Mouse (Mus musculus): ENCODE data around the gene Asap3. TPM values are rescaled to one million over a fixed set of nuclear protein-coding genes. Genes with fewer than 3 reads are reported as not detected.

The Asap3 gene
- 2.6 and 4.8 TPM in 2 replicates for polyA plus RNA-seq (2015; fragmentation: Nextera tagmentation; extraction: Ambion mirVana)

DNA sequence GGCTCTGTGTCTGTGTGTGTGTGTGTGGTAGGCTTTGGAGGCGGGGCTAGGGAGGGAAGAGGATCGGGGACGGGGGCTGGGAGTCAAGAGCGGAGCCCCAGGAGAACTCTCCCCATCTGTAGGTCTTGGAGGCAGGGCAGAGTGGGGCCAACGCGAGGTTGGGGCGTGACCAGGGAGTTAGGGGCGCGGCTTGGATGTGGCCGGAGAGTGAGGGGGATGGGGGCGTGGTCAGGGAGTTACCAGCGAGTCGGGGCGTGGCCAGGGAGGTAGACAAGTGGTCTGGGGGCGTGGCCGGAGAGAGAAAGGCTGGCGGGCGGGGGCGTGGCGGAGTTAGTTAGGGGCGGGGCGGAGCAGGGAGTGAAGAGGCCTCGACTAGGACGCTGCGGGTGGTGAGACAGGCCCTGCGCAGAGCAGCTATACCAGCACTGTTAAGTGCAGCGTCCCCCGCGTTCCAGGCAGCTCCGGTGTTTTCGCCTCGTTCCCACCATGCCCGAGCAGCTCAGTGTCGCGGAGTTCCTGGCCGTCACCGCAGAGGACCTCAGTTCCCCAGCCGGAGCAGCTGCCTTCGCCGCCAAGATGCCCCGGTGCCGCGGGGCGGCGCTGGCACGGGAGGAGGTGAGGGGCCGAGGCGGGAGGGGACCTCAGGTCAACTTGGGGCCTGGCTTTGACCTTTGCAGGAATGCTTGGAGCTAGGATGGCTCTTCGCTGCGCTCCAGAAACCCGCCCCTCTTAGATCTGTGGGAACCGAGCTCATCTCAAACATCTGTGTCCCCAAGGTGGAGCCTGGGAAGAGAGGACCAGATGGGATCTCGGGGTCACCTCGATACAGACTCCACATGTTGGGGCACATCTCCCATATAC is at the start of gene Asap3:
TSS of gene Asap3 (plus strand) at position 333 of the 861 bp plus-strand sequence.
- 0 out of 2 replicates have a peak, but pooled peaks cover 3% of the 10 kb centered on the region for H3K27me3 ChIP-seq
- H3K4me3 ChIP-seq: peak within 1 kb of the TSS; percentile 61
- ATAC-seq (replicated peaks; ENCODE audit: insufficient number of reproducible peaks, insufficient read depth, low FRiP score, low read depth): peak; percentile 90
- peak within 1 kb of the TSS; percentile 43 for H3K27ac ChIP-seq
- H3K36me3 ChIP-seq: no peaks in the 10 kb centered on the region
- peak within 1 kb of the TSS; percentile 69 for H3K9ac ChIP-seq
- no peaks in the 10 kb centered on the region for H3K9me3 ChIP-seq (replicated peaks)
- peak within 1 kb of the TSS; percentile 96 for H3K4me2 ChIP-seq
- WGBS: under 1% methylated on average over 54 of the region's 54 CpGs
- peaks cover 15% of the 10 kb centered on the region for H3K4me1 ChIP-seq (replicated peaks)

DNA sequence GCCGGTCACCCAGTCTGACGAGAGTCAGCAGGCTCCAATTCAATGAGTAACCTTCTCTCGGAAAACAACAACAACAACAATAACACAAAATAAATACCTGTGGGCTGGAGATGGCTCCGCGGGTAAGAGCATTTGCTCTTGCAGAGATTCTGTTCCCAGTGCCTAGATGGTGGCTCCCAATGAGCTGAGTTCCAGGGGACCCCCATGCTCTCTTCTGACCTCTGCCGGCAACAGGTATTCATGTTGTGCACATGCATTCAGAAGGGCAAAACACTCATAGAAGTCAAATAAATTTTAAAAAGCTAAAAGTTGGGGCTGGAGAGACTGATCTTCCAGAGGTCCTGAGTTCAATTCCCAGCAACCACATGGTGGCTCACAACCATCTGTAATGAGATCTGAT is 47.7 kb upstream of the Asap3 start:
- H3K9ac ChIP-seq: no peak overlapping the region
- no peak overlapping the region for H3K4me3 ChIP-seq
- H3K27ac ChIP-seq: no peak overlapping the region
- 78% methylated on average over 6 of the region's 6 CpGs for WGBS
- no peaks in the 10 kb centered on the region for H3K9me3 ChIP-seq (replicated peaks)
- no peaks in the 10 kb centered on the region for H3K36me3 ChIP-seq
- H3K4me2 ChIP-seq: no peak overlapping the region
- H3K27me3 ChIP-seq: no peaks in the 10 kb centered on the region
- ATAC-seq (replicated peaks; ENCODE audit: insufficient number of reproducible peaks, insufficient read depth, low FRiP score, low read depth): no peak
- H3K4me1 ChIP-seq (replicated peaks): peaks cover 8% of the 10 kb centered on the region

DNA sequence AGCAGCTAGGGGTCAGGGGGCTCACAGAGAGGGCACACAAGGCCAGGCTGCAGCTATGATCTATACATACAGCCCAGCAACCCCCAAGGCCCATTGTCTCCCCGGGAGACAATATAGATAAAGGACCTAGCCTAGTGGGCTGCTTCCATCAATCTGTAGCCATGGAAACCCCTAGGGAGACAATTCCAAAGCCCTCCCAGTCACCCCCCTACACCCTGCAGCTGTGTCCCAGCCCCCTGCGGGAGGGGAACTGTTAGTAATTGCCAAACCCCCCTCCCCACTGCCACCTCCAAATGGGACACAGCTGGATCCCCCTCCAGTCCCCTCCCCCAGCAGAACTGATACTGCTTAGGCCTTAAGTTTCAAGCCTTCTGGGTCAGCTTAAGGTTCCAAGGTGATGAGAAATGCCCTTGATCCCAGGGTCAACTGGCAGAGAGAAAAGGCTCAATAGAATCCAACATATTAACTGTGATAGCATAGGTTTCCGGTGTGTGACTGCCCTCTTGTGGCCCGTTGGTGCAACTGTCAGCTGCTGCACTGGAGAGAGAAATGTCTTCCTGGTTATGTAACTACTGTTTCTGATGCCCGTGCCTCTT is 46.3 kb upstream of the Asap3 start:
- no peaks in the 10 kb centered on the region for H3K27me3 ChIP-seq
- H3K4me2 ChIP-seq: no peak overlapping the region
- no peaks in the 10 kb centered on the region for H3K36me3 ChIP-seq
- no peaks in the 10 kb centered on the region for H3K9me3 ChIP-seq (replicated peaks)
- no peak overlapping the region for H3K9ac ChIP-seq
- no peak overlapping the region for H3K27ac ChIP-seq
- H3K4me3 ChIP-seq: no peak overlapping the region
- H3K4me1 ChIP-seq (replicated peaks): peaks cover 11% of the 10 kb centered on the region
- WGBS: 15% methylated on average over 5 of the region's 5 CpGs
- ATAC-seq (replicated peaks; ENCODE audit: insufficient number of reproducible peaks, insufficient read depth, low FRiP score, low read depth): peak; percentile 34; the same call in 1 of the 2 replicates

DNA sequence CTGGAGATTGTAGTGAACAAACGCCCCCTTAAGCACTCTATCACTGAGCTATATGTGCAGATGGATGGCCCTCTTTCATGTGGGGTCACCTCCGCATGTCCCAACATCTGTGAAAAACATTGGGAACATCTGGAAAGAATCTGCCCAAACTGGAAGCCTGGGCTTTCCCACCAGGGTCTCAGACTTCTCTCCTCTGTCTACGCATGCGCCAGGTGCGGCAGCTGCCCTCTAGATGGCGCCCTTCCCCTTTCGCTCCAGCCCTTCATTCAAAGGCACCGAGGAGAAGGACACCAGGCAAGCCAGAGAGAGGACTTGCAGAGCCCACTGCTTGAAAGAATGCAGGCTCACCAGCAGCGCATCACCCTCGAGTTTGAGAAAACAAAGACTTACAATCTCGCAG is 42.7 kb upstream of the Asap3 start:
- ATAC-seq (replicated peaks; ENCODE audit: insufficient number of reproducible peaks, insufficient read depth, low FRiP score, low read depth): peak; percentile 70
- peaks cover 11% of the 10 kb centered on the region for H3K4me1 ChIP-seq (replicated peaks)
- H3K9me3 ChIP-seq (replicated peaks): no peaks in the 10 kb centered on the region
- no peaks in the 10 kb centered on the region for H3K27me3 ChIP-seq
- no peaks in the 10 kb centered on the region for H3K36me3 ChIP-seq
- no peak overlapping the region for H3K9ac ChIP-seq
- H3K4me2 ChIP-seq: no peak overlapping the region
- no peak overlapping the region for H3K4me3 ChIP-seq
- 2% methylated on average over 11 of the region's 11 CpGs for WGBS
- no peak overlapping the region for H3K27ac ChIP-seq

DNA sequence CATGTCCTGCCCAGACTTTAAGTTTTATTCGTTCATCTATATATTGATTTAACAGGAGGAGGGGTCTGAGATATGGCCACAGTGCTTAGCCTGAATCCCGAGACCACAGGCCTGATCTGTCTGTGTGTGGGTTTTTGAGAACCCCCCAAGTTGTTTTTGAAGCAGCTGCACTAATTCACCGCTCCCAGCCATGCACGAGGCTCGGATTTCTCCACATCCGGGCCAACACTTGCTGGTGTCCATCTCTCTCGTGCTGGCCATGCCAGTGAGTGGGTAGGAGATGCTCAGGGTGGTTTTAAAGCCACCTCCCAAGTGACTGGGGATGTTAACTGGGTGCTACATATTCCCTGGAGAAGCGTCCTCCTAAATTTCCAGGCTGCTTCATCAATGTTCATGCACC is 41.2 kb upstream of the Asap3 start:
- H3K4me1 ChIP-seq (replicated peaks): peaks cover 6% of the 10 kb centered on the region
- H3K4me2 ChIP-seq: no peak overlapping the region
- H3K9me3 ChIP-seq (replicated peaks): no peaks in the 10 kb centered on the region
- H3K27me3 ChIP-seq: no peaks in the 10 kb centered on the region
- no peaks in the 10 kb centered on the region for H3K36me3 ChIP-seq
- no peak overlapping the region for H3K27ac ChIP-seq
- ATAC-seq (replicated peaks; ENCODE audit: insufficient number of reproducible peaks, insufficient read depth, low FRiP score, low read depth): no peak
- H3K9ac ChIP-seq: no peak overlapping the region
- WGBS: 83% methylated on average over 8 of the region's 8 CpGs
- no peak overlapping the region for H3K4me3 ChIP-seq

DNA sequence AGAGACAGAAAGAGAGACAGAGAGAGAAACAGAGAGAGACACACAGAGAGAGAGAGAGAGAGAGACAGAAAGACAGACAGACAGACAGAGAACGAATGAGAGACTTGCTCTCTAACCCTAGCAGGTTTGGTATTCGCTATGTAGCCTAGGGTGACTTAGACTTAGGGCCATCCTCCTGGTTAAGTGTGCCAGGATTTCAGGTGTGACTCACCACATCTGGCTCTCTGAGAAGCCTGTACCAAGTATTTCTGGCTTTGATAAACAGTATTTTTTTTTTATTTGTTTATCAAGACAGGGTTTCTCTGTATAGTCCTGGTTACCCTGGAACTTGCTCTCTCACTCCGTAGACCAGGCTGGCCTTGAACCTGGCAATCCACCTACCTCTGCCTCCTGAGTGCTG is 38.5 kb upstream of the Asap3 start:
- H3K9me3 ChIP-seq (replicated peaks): no peaks in the 10 kb centered on the region
- WGBS: 75% methylated on average over 3 of the region's 3 CpGs
- ATAC-seq (replicated peaks; ENCODE audit: insufficient number of reproducible peaks, insufficient read depth, low FRiP score, low read depth): no peak
- peaks cover 9% of the 10 kb centered on the region for H3K4me1 ChIP-seq (replicated peaks)
- no peak overlapping the region for H3K9ac ChIP-seq
- H3K4me3 ChIP-seq: no peak overlapping the region
- no peak overlapping the region for H3K27ac ChIP-seq
- no peak overlapping the region for H3K4me2 ChIP-seq
- no peaks in the 10 kb centered on the region for H3K36me3 ChIP-seq
- no peaks in the 10 kb centered on the region for H3K27me3 ChIP-seq

DNA sequence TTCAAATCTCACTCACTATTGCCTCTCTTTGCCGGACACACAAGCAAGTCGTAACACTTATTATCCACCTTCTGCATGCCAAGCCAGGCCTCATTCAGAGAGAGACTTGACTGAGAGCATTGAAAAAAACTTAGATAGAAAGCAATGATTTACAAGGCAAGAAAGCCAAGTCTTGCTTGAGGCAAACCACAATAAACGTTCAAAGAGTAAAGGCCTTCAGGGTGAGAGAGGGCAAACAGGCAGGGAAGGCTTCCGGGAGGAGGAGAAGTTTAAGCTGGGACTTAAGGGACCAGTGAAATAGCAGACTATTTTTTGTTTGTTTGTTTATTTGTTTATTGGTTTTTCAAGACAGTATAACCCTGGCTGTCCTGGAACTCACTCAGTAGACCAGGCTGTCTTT is 35.8 kb upstream of the Asap3 start:
- Histone ChIP-seq H3K4me3 (no peak overlapping the region), H3K4me1 (replicated peaks) (peaks cover 34% of the 10 kb centered on the region), H3K27me3 (no peaks in the 10 kb centered on the region), H3K36me3 (no peaks in the 10 kb centered on the region), H3K4me2 (no peak overlapping the region), H3K9ac (no peak overlapping the region), H3K9me3 (replicated peaks) (no peaks in the 10 kb centered on the region), H3K27ac (no peak overlapping the region)
- ATAC-seq (replicated peaks; ENCODE audit: insufficient number of reproducible peaks, insufficient read depth, low FRiP score, low read depth): no peak
- 80% methylated on average over 4 of the region's 4 CpGs for WGBS

DNA sequence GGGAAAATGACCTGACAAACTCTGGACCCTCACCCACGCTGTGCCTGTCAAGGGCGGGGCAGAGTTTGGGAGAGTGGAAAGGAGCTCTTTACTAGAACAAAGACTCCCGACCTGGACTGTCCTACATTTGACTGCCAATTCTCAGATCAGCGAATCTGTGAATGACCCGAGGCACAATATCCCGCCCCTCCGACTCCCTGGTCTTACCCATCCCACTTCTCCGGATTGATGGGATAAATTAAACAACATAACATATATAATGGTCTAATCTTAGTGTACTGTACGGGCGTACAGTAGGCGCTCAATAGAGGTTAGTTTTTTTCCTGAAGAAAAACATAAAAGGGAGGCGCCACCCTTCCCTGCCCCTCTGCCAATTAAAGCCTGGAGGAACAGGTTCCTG is 34.7 kb upstream of the Asap3 start:
- 27% methylated on average over 12 of the region's 12 CpGs for WGBS
- no peaks in the 10 kb centered on the region for H3K27me3 ChIP-seq

DNA sequence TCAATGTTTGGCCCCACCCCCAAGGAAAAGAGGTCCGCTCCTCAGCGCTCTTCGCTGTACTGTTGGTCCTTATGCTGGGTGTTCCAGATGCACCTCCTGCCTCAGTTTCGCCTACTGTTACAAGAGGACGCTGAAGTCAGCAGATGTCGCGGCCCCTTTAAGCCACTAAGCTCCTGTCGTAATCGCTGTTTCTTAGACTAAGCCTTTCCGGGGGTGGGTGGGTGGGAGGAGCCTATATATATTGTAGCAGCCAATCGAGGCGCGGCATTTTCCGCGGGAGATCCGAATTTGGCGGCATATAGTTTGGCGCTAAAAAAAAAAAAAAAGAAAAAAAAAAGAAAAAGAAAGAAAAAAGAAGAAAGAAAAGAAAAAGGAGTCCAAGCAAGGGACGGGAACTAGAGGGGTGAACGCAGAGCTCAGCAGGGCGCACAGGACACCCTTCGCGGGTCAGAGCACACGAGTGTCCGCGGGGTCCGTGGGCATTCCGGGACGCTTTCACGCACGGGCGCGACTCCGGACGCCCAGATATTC is 34.1 kb upstream of the Asap3 start, which contains the start of gene E2f2:
TSS of gene E2f2 (plus strand) at position 384 of the 531 bp plus-strand sequence.
- peaks cover 48% of the 10 kb centered on the region for H3K4me1 ChIP-seq (replicated peaks)
- no peaks in the 10 kb centered on the region for H3K9me3 ChIP-seq (replicated peaks)
- peak within 1 kb of the TSS; percentile 74 for H3K9ac ChIP-seq
- H3K36me3 ChIP-seq: no peaks in the 10 kb centered on the region
- 0 out of 2 replicates have a peak, but pooled peaks have one; percentile 24 for ATAC-seq (replicated peaks; ENCODE audit: insufficient number of reproducible peaks, insufficient read depth, low FRiP score, low read depth)
- peak within 1 kb of the TSS; percentile 73 for H3K4me3 ChIP-seq
- peak within 1 kb of the TSS; percentile 97 for H3K4me2 ChIP-seq
- peak within 1 kb of the TSS; percentile 57 for H3K27ac ChIP-seq
- H3K27me3 ChIP-seq: no peaks in the 10 kb centered on the region
- under 1% methylated on average over 35 of the region's 35 CpGs for WGBS

More for the DNA sequence above, 34.7 kb upstream of the Asap3 start:
- Histone ChIP-seq H3K4me2 (peak overlapping the region; percentile 97), H3K9me3 (replicated peaks) (no peaks in the 10 kb centered on the region), H3K4me1 (replicated peaks) (peaks cover 42% of the 10 kb centered on the region), H3K27ac (no peak overlapping the region), H3K36me3 (no peaks in the 10 kb centered on the region), H3K4me3 (peak overlapping the region; percentile 73), H3K9ac (peak overlapping the region; percentile 66)
- ATAC-seq (replicated peaks; ENCODE audit: insufficient number of reproducible peaks, insufficient read depth, low FRiP score, low read depth): no peak

DNA sequence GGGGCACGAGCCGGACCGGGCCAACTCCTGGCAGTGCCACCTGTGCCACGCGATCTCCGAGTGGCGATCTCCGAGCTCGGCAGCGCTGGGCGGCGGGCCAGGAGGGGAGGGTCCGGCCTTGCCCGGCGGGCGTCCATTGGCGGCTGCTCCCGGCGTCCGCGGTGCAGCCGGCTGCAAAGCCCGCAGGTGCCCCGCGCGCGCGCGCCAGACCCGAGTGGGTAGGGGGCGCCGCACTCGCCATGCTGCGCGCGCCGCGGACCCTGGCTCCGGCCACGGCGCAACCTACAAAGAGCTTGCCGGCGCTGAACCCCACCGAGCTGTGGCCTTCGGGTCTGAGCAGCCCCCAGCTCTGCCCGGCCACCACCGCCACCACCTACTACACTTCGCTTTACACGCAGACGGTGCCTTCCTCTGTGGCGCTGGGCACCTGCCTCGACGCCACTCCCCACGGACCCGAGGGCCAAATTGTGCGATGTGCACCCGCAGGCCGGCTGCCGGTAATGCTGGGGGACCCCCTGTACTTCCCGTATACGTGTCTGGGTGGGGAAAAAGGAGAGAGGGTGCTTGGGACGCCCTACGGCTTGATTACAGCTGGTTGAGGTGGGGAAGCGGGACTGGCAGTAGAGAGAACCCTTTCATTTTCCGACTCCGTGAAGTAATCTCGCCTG is 33.5 kb upstream of the Asap3 start:
- under 1% methylated on average over 59 of the region's 67 CpGs for WGBS
- Histone ChIP-seq H3K36me3 (no peaks in the 10 kb centered on the region), H3K4me2 (peak overlapping the region; percentile 97), H3K4me1 (replicated peaks) (peaks cover 54% of the 10 kb centered on the region), H3K27ac (peak overlapping the region; percentile 57), H3K9me3 (replicated peaks) (no peaks in the 10 kb centered on the region), H3K4me3 (peak overlapping the region; percentile 73), H3K9ac (peak overlapping the region; percentile 74), H3K27me3 (no peaks in the 10 kb centered on the region)
- ATAC-seq (replicated peaks; ENCODE audit: insufficient number of reproducible peaks, insufficient read depth, low FRiP score, low read depth): peak; percentile 65

DNA sequence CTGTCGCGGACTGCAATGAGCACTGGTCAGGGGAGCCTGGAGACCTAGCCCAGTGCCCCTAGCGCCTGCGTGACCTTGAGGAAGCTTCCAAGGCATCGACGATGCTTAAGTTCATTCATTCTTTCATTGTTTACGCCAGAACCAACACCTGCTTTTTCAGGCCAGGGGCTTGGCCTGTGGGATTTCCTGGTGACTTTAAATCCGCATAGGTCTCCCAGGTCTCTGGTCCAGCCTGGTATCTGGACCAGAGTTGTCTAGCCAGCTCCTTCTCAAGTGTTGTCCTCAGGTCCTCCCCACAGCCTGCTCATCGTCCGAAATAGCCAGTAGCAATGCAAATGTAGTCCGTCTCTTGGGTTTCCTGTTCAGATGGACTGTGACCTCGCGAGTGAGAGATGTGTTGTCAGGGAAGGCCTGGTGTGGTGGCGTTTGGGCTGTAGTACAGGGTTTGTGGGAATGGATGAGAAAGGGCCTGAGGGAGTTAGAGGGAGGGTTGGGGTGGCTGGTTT is 32.9 kb upstream of the Asap3 start:
- peak overlapping the region; percentile 73 for H3K4me3 ChIP-seq
- H3K27me3 ChIP-seq: no peaks in the 10 kb centered on the region
- peaks cover 60% of the 10 kb centered on the region for H3K4me1 ChIP-seq (replicated peaks)
- WGBS: 6% methylated on average over 14 of the region's 14 CpGs
- no peaks in the 10 kb centered on the region for H3K36me3 ChIP-seq
- no peak for ATAC-seq (replicated peaks; ENCODE audit: insufficient number of reproducible peaks, insufficient read depth, low FRiP score, low read depth)
- H3K9ac ChIP-seq: peak overlapping the region; percentile 74
- peak overlapping the region; percentile 97 for H3K4me2 ChIP-seq
- no peaks in the 10 kb centered on the region for H3K9me3 ChIP-seq (replicated peaks)
- peak overlapping the region; percentile 57 for H3K27ac ChIP-seq

Data from heart, embryonic 15.5 days (tissue).